Mouse (Mus musculus) testis, adult 2 months (tissue): ENCODE measurements around the gene Vcan. TPM values are rescaled to one million over a fixed set of nuclear protein-coding genes. Genes with fewer than 3 reads are reported as not detected.

Experiments used
- H3K27ac ChIP-seq: fragments of 200-500 bp; 2 replicates; pipeline ENCODE4 v1.5.1; 2012; ENCODE audit warnings: low read depth, low read length; ENCODE audit not compliant: control insufficient read depth, insufficient read depth
- H3K27me3 ChIP-seq: fragments of 200-500 bp; 2 replicates; pipeline ENCODE4 v1.6.1; 2012; ENCODE audit warnings: mild to moderate bottlenecking, low read length, moderate library complexity; ENCODE audit not compliant: control insufficient read depth, insufficient read depth
- H3K36me3 ChIP-seq: fragments of 200-500 bp; 2 replicates; pipeline ENCODE4 v1.6.1; 2012; ENCODE audit warnings: mild to moderate bottlenecking, low read length; ENCODE audit not compliant: control insufficient read depth, insufficient read depth
- H3K4me1 ChIP-seq: fragments of 200-500 bp; 2 replicates; pipeline ENCODE4 v1.6.1; 2012; ENCODE audit warnings: low read length; ENCODE audit not compliant: control insufficient read depth, insufficient read depth
- H3K4me3 ChIP-seq: fragments of 200-500 bp; 2 replicates; pipeline ENCODE4 v1.5.1; 2012; ENCODE audit warnings: low read depth, mild to moderate bottlenecking, low read length, moderate library complexity, mixed read lengths; ENCODE audit not compliant: control insufficient read depth
- CTCF ChIP-seq: fragments of 200-500 bp; IDR thresholded peaks from 2 replicates; pipeline ENCODE4 v1.5.1; 2012; ENCODE audit warnings: low read depth, mild to moderate bottlenecking, inconsistent platforms, low read length, moderate library complexity; ENCODE audit not compliant: control insufficient read depth, insufficient read depth, insufficient replicate concordance
- POLR2A ChIP-seq: fragments of 200-500 bp; IDR thresholded peaks from 2 replicates; pipeline ENCODE4 v1.6.1; 2012; ENCODE audit warnings: low read depth, mild to moderate bottlenecking, inconsistent platforms, low read length, moderate library complexity; ENCODE audit not compliant: control insufficient read depth
- polyA plus RNA-seq: library from polyadenylated mRNA; depleted of rRNA; stranded (reverse); fragments of >200 nt; gene quantifications from 2 replicates; pipeline ENCODE4 v1.2.3, GENCODE M21; 2012; rRNA removed

Gene Vcan
- polyA plus RNA-seq, 1 experiment: 0.16 TPM

- no peaks in the 10 kb centered on the region for H3K27me3 ChIP-seq
- H3K36me3 ChIP-seq: no peaks in the 10 kb centered on the region
- H3K4me3 ChIP-seq: no peak overlapping the region
- peaks cover 2% of the 10 kb centered on the region; the same call in 1 of the 2 replicates for H3K4me1 ChIP-seq
- no peak overlapping the region for H3K27ac ChIP-seq
- no peak for TF ChIP-seq CTCF
- no peak for TF ChIP-seq POLR2A
Measured at GRCm38 (mm10) chr13:89653279-89653678, 89.0 kb downstream of the Vcan start.

- Histone ChIP-seq H3K4me1 (peaks cover 2% of the 10 kb centered on the region; the same call in 1 of the 2 replicates), H3K36me3 (no peaks in the 10 kb centered on the region), H3K4me3 (no peak overlapping the region), H3K27me3 (no peaks in the 10 kb centered on the region), H3K27ac (no peak overlapping the region)
- no peak for TF ChIP-seq CTCF
- no peak for TF ChIP-seq POLR2A
Measured at GRCm38 (mm10) chr13:89652773-89653172, 89.5 kb downstream of the Vcan start.

- H3K36me3 ChIP-seq: no peaks in the 10 kb centered on the region
- H3K27ac ChIP-seq: no peak overlapping the region
- no peaks in the 10 kb centered on the region for H3K27me3 ChIP-seq
- no peak overlapping the region for H3K4me3 ChIP-seq
- no peak for TF ChIP-seq CTCF
- no peaks in the 10 kb centered on the region for H3K4me1 ChIP-seq
Measured at GRCm38 (mm10) chr13:89645589-89645988, 96.7 kb downstream of the Vcan start.

GRCm38 (mm10) chr13:89637012-89637411 lies 105.3 kb downstream of the Vcan start:
- Histone ChIP-seq H3K27me3 (no peaks in the 10 kb centered on the region), H3K4me1 (no peaks in the 10 kb centered on the region), H3K36me3 (no peaks in the 10 kb centered on the region), H3K4me3 (no peak overlapping the region), H3K27ac (no peak overlapping the region)
- TF ChIP-seq CTCF (no peak), POLR2A (no peak)

GRCm38 (mm10) chr13:89634137-89634683 lies 108.1 kb downstream of the Vcan start:
- H3K4me3 ChIP-seq: no peak overlapping the region
- H3K4me1 ChIP-seq: no peaks in the 10 kb centered on the region
- no peaks in the 10 kb centered on the region for H3K27me3 ChIP-seq
- H3K27ac ChIP-seq: no peak overlapping the region
- peak; percentile 28; the same call in 1 of the 2 replicates for TF ChIP-seq CTCF
- TF ChIP-seq POLR2A: no peak
- no peaks in the 10 kb centered on the region for H3K36me3 ChIP-seq

GRCm38 (mm10) chr13:89619064-89619463 lies 123.2 kb downstream of the Vcan start:
- no peak overlapping the region for H3K27ac ChIP-seq
- no peak overlapping the region for H3K4me3 ChIP-seq
- H3K27me3 ChIP-seq: no peaks in the 10 kb centered on the region
- TF ChIP-seq POLR2A (no peak), CTCF (no peak)
- H3K36me3 ChIP-seq: no peaks in the 10 kb centered on the region
- H3K4me1 ChIP-seq: no peaks in the 10 kb centered on the region

GRCm38 (mm10) chr13:89607399-89607798 lies 134.9 kb downstream of the Vcan start:
- Histone ChIP-seq H3K4me1 (no peaks in the 10 kb centered on the region; the same call in 1 of the 2 replicates), H3K36me3 (no peaks in the 10 kb centered on the region), H3K27me3 (no peaks in the 10 kb centered on the region), H3K27ac (no peak overlapping the region), H3K4me3 (no peak overlapping the region)
- TF ChIP-seq POLR2A: no peak
- no peak for TF ChIP-seq CTCF

Other genes starting within 250 kb of the Vcan start
- gene Hapln1, start 202.7 kb downstream of the Vcan start, polyA plus RNA-seq: 0.10 and 0.28 TPM in 2 replicates